Mouse (Mus musculus) forebrain, embryonic 11.5 days (tissue): ENCODE data around the gene Nek7. TPM values are rescaled to one million over a fixed set of nuclear protein-coding genes. Genes with fewer than 3 reads are reported as not detected.

Experiments
- ATAC-seq: fragments of 200-750 bp; cut with Nextera tagmentation; replicated peaks from 2 replicates; pipeline ENCODE4 v1.8.0; 2017; ENCODE audit warnings: moderate TSS enrichment; ENCODE audit not compliant: low FRiP score
- DNase-seq: peaks from one replicate; pipeline ENCODE4 v3.0.0-alpha.2; 2017; ENCODE audit warnings: low spot score
- H3K27ac ChIP-seq: fragments of 300-500 bp; sonication (generic); 2 replicates; pipeline ENCODE4 v1.5.1; 2014; ENCODE audit warnings: low read depth, low read length
- H3K27me3 ChIP-seq: fragments of 300-500 bp; sonication (generic); 2 replicates; pipeline ENCODE4 v1.6.1; 2014; ENCODE audit warnings: mild to moderate bottlenecking, low read length, mixed read lengths; ENCODE audit not compliant: control insufficient read depth, insufficient read depth
- H3K36me3 ChIP-seq: fragments of 300-500 bp; sonication (generic); 2 replicates; pipeline ENCODE4 v1.6.1; 2014; ENCODE audit warnings: mild to moderate bottlenecking, low read length, moderate library complexity, mixed read lengths; ENCODE audit not compliant: control insufficient read depth, insufficient read depth
- H3K4me1 ChIP-seq: fragments of 300-500 bp; sonication (generic); replicated peaks from 2 replicates; pipeline ENCODE4 v1.6.1; 2014; ENCODE audit warnings: low read length, mixed read lengths; ENCODE audit not compliant: control insufficient read depth, insufficient read depth
- H3K4me2 ChIP-seq: fragments of 300-500 bp; sonication (generic); 2 replicates; pipeline ENCODE4 v1.6.1; 2014; ENCODE audit warnings: low read depth, mild to moderate bottlenecking, low read length, moderate library complexity, mixed read lengths; ENCODE audit not compliant: severe bottlenecking
- H3K4me3 ChIP-seq: fragments of 300-500 bp; sonication (generic); 2 replicates; pipeline ENCODE4 v1.5.1; 2014; ENCODE audit warnings: low read depth, low read length
- H3K9ac ChIP-seq: fragments of 300-500 bp; sonication (generic); 2 replicates; pipeline ENCODE4 v1.6.1; 2014; ENCODE audit warnings: low read length
- H3K9me3 ChIP-seq: fragments of 300-500 bp; sonication (generic); 2 replicates; pipeline ENCODE4 v1.6.1; 2016; ENCODE audit warnings: low read length, mixed read lengths; ENCODE audit not compliant: control insufficient read depth
- WGBS: fragments of 180-500 bp; shearing (Covaris S2); extraction: QIAGEN DNeasy Blood & Tissue Kit; methylation state at CpG from one replicate; pipeline ENCODE4 v1.1.7; 2014; 5-methylcytosine and 5-hydroxymethylcytosine counted together
- polyA plus RNA-seq: library from polyadenylated mRNA; unstranded; fragments of >200 nt; fragmentation: Nextera tagmentation; extraction: Ambion mirVana; gene quantifications from 2 replicates; pipeline ENCODE4 v1.2.1, GENCODE M21; 2014

Nek7 gene
- polyA plus RNA-seq, 1 experiment from 2014 or later: 30.7 TPM

DNA sequence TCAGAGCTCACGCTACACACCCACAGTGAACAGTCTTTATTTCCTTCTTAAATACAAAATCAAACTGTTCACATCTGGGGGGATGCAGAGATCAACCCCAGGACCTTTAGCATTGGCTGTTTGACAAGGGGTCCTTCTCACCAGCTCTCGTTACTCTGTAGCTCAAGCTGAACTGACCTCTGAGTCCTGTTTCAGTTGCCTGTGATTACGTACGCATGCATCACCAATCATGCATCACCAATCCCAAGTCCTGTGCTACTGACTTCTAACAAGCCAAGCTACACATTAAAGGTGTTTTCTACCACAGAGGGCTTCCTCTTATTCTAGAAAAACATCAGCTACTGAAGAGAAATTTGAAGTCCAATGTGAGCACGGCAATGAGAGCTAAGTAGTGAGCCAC is 65.0 kb downstream of the Nek7 start:
- H3K36me3 ChIP-seq: no peaks in the 10 kb centered on the region
- H3K27ac ChIP-seq: no peak overlapping the region
- DNase-seq (no peak), ATAC-seq (no peak)
- no peaks in the 10 kb centered on the region for H3K9me3 ChIP-seq
- 0 out of 2 replicates have a peak, but pooled peaks cover 3% of the 10 kb centered on the region for H3K4me1 ChIP-seq
- no peak overlapping the region for H3K4me2 ChIP-seq
- no peak overlapping the region for H3K9ac ChIP-seq
- WGBS: 82% methylated on average over 5 of the region's 5 CpGs
- no peak overlapping the region for H3K4me3 ChIP-seq
- H3K27me3 ChIP-seq: no peaks in the 10 kb centered on the region

DNA sequence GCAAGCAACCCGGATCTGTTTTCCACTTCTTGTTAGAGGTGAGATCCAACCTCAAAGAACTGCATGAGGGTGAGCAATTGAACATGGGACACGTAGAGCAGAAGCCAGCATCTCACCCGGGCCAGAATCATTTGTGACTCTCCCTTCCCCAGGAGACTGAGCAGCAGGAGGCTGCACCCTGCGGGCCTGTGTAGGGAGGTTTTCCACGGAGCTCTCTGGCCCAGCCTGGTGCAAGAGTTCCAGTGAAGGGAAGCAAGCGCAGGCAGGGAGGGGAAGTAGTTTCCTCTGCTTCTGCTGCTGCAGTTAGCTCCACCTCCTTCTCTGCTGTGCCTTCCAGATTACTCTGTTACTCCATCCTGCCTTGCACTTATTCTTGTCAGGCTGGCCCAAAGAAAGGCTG is 69.8 kb downstream of the Nek7 start:
- Histone ChIP-seq H3K27me3 (no peaks in the 10 kb centered on the region), H3K36me3 (no peaks in the 10 kb centered on the region), H3K27ac (no peak overlapping the region), H3K4me2 (no peak overlapping the region), H3K9me3 (no peaks in the 10 kb centered on the region), H3K9ac (no peak overlapping the region), H3K4me1 (no peaks in the 10 kb centered on the region), H3K4me3 (no peak overlapping the region)
- 61% methylated on average over 6 of the region's 6 CpGs for WGBS
- DNase-seq (no peak), ATAC-seq (no peak)

DNA sequence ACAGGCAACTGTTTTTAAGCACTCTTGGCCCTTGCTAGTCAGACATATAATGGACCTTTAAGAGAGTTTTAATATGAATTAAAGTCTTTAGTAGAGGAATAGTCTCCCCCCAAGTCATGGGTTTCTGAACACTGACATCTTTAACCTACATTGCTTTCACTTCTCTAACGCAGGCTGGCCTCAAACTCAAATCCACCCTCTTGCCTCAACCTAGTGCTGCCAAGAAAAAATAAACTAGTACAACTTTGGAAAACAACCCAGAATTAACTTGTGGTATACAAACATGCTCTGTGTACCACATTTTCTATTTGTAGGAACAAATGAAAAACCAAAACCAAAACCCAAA is 77.8 kb downstream of the Nek7 start:
- WGBS: 94% methylated on average over 1 of the region's 1 CpGs

DNA sequence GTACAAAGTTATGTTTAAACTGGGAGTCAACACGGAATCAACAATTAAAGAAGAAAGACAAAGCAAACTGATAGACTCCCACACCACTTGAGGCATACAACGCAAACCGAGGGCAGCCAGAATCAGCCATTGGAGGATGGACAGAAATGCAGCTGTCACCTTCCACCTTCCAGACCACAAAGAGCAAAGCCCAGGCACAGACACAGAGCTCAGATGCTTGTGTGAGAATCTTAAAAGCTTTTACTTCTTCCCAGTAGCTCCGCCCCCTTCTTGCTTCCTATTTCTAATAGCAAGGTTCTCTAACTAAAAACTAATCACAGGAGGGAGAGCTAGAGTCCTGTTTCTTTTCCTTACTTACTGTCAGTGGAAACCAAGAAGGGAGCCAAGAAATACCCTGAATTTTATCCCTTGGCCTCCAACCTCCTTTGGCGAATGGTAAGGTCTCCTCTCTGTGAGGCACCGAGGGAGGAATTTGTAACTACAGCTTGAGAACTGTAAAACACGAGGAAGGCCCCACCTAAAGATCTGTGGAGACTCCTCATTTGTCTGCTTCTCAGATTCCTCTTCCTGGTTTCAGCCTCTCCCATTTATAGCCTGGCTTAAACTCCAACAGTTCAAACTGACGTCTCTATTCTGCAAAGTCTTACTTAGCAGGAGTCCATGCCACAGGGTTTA is 78.3 kb downstream of the Nek7 start:
- Histone ChIP-seq H3K9me3 (no peaks in the 10 kb centered on the region), H3K4me2 (no peak overlapping the region), H3K9ac (no peak overlapping the region), H3K4me3 (no peak overlapping the region), H3K27me3 (no peaks in the 10 kb centered on the region), H3K36me3 (no peaks in the 10 kb centered on the region), H3K27ac (no peak overlapping the region), H3K4me1 (no peaks in the 10 kb centered on the region)
- 78% methylated on average over 8 of the region's 8 CpGs for WGBS
- DNase-seq (no peak), ATAC-seq (no peak)

More for the DNA sequence above, 77.8 kb downstream of the Nek7 start:
- no peak overlapping the region for H3K4me3 ChIP-seq
- no peaks in the 10 kb centered on the region for H3K27me3 ChIP-seq
- no peak overlapping the region for H3K4me2 ChIP-seq
- H3K36me3 ChIP-seq: no peaks in the 10 kb centered on the region
- no peaks in the 10 kb centered on the region for H3K9me3 ChIP-seq
- H3K9ac ChIP-seq: no peak overlapping the region
- DNase-seq: no peak
- H3K27ac ChIP-seq: no peak overlapping the region
- no peak for ATAC-seq
- no peaks in the 10 kb centered on the region for H3K4me1 ChIP-seq

DNA sequence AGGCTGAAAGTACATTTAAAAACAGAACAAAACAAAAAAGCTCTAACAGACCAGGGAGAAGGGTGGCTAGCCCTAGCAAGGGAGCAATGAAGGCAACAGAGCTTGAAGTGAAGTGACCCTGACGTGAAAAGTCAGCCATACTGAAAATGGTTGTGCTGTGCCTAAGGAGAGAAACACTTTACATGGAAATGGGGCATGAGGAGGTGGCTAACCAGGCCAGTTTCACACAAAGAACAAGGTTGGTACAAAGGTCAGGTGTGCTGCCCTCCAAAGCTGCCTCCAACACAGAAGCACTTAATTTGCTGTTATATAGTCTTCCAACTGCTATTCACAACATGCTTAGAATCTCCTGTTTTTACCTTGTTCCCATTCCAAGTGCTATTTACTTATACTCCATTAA is 80.2 kb downstream of the Nek7 start:
- Histone ChIP-seq H3K4me1 (no peaks in the 10 kb centered on the region), H3K4me2 (no peak overlapping the region), H3K36me3 (no peaks in the 10 kb centered on the region), H3K9me3 (no peaks in the 10 kb centered on the region), H3K4me3 (no peak overlapping the region), H3K27me3 (no peaks in the 10 kb centered on the region), H3K9ac (no peak overlapping the region), H3K27ac (no peak overlapping the region)
- 69% methylated on average over 1 of the region's 1 CpGs for WGBS
- no peak for DNase-seq
- ATAC-seq: no peak

DNA sequence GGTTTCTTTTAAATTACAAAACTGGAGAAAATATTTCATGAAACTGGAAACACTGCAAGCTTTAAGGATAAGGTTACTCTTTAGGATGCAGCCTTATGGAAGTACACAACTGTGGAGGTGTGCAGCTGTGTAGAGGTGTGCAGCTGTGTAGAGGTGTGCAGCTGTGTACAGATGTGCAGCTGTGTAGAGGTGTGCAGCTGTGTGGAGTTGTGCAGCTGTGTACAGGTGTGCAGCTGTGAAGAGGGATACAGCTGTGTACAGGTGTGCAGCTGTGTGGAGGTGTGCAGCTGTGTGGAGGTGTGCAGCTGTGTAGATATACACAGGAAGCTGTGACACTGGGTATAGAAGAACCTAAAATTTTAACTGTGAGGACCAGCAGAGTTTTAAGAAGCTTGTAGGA is 81.7 kb downstream of the Nek7 start:
- H3K27me3 ChIP-seq: no peaks in the 10 kb centered on the region
- H3K4me2 ChIP-seq: no peak overlapping the region
- H3K4me1 ChIP-seq: no peaks in the 10 kb centered on the region
- H3K27ac ChIP-seq: no peak overlapping the region
- H3K9ac ChIP-seq: no peak overlapping the region
- no peak for ATAC-seq
- DNase-seq: no peak
- H3K9me3 ChIP-seq: no peaks in the 10 kb centered on the region
- H3K4me3 ChIP-seq: no peak overlapping the region
- H3K36me3 ChIP-seq: no peaks in the 10 kb centered on the region

DNA sequence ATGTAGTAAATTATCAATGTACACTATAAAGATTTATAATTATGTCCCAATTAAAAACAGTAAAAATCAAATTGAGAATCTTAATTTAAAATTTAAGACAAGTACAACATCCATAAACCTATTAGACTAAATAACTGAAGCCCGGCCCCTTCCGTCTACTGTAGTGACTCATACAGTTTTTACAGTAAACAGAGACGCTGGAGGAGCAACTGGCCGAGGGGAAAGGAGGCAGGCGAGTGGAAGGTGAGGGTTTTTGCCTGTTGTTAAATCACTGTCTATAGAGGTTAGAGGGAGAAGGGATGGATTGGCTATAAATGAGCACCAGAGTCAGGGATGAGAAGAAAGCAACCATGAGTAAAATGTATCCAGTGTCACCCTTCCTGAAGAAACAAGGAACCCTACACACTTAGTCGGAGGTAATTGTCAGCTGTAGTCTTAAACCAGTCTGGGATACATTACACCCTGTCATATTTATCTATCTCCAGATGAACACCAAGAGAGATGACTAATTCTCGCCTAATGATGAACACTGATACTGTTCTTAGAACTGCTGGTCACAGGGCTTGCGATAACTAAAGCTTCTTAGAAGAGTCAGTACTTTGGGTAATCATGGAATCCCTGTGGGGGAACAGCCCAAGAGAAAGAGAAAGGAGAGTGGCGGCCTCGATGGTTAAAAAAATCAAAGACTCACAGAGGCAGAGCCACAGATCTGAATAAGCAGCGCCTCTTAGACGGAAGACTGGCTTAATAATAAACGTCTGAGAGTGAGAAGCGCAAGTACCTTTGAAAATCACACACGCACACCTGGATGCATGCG is 84.0 kb downstream of the Nek7 start:
- Histone ChIP-seq H3K4me2 (no peak overlapping the region), H3K4me3 (no peak overlapping the region), H3K9ac (no peak overlapping the region), H3K27me3 (no peaks in the 10 kb centered on the region), H3K4me1 (no peaks in the 10 kb centered on the region), H3K9me3 (no peaks in the 10 kb centered on the region), H3K27ac (no peak overlapping the region), H3K36me3 (no peaks in the 10 kb centered on the region)
- WGBS: 75% methylated on average over 16 of the region's 16 CpGs
- DNase-seq: no peak
- no peak for ATAC-seq

DNA sequence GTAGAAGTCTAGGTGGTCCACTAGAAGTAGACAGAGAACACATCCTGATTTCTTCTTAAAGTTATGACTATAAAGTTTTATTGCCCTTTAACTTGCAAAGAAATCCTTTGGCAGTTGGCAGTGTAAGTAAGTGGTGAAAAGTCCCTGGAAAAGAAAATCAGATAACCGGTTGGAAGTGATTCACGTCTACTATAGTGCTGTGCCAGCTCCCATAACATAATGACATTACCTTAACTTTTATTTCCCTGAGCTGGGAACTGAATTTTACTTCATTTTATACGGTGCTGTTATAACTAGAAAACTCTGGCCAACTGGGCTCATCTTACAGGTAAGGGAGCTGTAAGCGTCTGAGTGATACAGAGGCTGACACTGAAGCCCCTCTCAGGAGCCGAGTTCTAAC is 89.3 kb downstream of the Nek7 start:
- H3K27me3 ChIP-seq: no peaks in the 10 kb centered on the region
- no peak overlapping the region for H3K4me3 ChIP-seq
- no peak overlapping the region for H3K27ac ChIP-seq
- no peaks in the 10 kb centered on the region for H3K9me3 ChIP-seq
- no peaks in the 10 kb centered on the region for H3K36me3 ChIP-seq
- DNase-seq (no peak), ATAC-seq (no peak)
- WGBS: 95% methylated on average over 5 of the region's 5 CpGs
- no peaks in the 10 kb centered on the region for H3K4me1 ChIP-seq
- no peak overlapping the region for H3K4me2 ChIP-seq
- no peak overlapping the region for H3K9ac ChIP-seq

DNA sequence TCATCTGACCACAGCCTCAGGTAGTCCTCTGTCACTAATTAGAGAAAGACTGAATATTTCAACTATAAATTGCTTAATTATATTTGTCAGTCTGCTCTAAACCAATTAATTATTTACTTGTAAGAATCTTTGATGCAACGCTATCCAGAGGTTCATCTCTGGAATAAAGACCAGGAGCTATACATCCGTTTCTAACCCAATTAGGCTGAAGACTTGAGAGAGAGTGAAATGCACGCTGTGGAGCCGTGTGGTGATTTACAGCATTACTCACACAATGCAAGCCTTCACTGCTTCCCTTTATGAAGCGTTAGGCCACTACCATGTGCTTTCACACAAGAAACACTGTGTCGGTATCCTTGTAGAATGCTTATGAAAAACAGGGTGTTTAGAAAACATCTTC is 96.0 kb downstream of the Nek7 start:
- DNase-seq: no peak
- Histone ChIP-seq H3K4me3 (no peak overlapping the region), H3K27ac (no peak overlapping the region), H3K4me1 (no peaks in the 10 kb centered on the region), H3K36me3 (no peaks in the 10 kb centered on the region), H3K9me3 (no peaks in the 10 kb centered on the region), H3K9ac (no peak overlapping the region), H3K27me3 (no peaks in the 10 kb centered on the region), H3K4me2 (no peak overlapping the region)
- WGBS: 50% methylated on average over 6 of the region's 6 CpGs
- peak; percentile 89 for ATAC-seq
